Mouse (Mus musculus): Measurements from ENCODE around the gene Cnn3.

Cnn3 gene

DNA sequence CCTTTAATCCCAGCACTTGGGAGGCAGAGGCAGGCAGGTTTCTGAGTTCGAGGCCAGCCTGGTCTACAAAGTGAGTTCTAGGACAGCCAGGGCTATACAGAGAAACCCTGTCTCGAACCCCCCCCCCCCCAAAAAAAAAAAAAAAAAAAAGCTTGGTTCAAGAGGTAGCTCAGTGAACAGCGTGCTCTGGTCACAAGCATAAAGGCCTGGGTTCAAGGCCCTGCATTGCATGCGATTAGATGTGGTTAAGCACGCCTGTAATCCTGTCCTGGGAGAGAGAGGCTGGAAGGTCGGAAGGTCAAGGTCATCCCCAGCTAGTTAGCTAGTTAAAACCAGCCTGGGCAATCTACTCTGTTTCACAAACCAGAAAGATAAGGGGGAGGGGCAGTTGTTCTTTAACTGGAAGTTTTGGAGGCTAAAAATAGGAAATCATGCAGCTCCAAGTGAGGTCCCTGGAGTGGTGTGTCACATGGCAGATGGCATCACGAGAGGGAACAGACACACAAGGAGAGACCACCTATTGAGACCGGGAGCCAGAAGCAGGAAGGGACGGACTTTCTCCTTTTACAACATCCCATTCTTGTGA is 7.4 kb upstream of the Cnn3 start:
- DNase-seq = no peak

DNA sequence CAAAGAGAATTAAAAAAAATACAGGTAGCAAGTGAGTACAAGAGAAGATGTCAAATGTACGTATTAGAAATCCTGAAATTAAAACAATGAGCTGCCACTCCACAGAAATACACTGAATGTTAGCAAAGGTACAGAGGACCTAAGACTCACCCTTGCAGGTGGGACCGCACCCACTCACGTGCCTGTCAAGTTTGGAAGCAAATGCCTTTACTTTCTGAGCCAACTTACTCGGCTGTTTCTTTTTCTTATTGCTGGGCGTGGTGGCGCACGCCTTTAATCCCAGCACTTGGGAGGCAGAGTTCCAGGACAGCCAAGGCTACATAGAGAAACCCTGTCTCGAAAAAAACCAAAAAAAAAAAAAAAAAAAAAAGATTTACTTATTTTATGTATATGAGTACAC is 3.9 kb upstream of the Cnn3 start:
- DNase-seq = no peak

GRCm38 (mm10) chr3:121426621-121427519 is 573 bp downstream of the Cnn3 start:
- DNase-seq = peak; percentile 75

DNA sequence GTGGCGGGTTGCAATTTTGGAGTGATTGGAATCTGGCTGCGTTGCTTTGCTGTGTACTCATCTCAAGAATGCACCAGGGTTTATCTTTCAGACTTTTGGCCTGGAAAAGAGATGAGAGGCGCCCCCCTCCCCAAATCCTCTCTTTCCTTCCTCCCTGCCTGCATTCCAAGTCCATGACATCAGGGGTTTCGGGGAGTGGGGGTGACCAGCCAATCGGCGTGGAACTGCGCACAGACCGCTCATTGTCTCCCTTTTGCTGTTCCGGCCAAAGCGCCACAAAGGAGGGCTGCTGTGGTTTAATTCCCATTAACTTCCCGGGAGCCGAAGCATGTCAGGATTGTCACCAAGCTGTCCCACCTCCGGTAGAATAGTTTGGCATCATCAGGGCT is 1.2 kb downstream of the Cnn3 start:
- peak; percentile 42 for DNase-seq

- no peak for DNase-seq
These were observed 1.9 kb downstream of the Cnn3 start for GRCm38 (mm10) chr3:121428230-121428629.

DNA sequence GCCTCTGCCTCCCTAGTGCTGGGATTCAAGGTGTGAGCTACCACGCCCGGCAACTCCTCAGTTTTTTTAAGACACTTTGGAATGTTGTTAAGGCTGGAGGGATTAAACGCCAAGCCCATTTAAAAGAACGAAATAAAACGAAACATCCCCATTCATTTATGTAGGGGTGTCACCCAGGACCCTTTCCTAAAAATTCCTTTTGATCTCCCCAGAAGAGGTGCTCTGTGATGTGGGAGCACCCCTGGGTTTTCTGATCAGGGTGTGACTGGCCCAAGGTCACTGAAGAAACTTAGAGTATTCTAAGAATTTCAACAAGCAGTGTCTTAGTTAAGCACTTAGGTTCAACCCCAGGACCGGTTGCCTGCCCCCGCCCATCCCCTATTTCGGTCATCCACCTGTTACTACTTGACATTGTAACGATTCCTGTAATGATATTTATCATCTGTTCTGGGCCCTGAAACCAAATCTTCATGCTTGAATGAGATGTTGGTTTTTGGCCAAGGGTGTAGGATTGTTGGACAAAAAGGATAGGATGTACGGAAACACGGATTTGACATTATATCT is 2.5 kb downstream of the Cnn3 start:
- DNase-seq = no peak

- DNase-seq = no peak
These were observed 3.2 kb downstream of the Cnn3 start for GRCm38 (mm10) chr3:121429469-121429868.

GRCm38 (mm10) chr3:121430289-121430936 is 4.1 kb downstream of the Cnn3 start:
- no peak for DNase-seq

DNA sequence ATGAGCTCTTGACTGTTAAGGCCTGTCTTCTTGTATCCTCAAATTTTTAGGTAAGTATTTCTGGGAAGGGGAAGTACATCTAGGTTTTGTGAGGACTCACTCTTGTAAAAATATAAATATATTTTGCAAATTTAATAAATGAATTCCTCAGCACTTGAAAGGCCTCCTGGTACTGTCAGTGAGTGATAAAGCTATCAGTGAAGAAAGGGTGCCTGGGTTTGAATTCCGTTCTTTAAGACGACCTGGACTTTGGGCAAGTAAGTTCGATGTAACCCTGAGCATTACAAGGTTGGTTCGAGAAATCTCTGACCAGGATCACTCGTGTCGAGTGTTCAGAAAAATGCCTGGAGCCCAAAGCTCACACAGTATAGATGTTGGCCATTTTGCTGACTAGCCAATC is 7.1 kb downstream of the Cnn3 start:
- no peak for DNase-seq

GRCm38 (mm10) chr3:121433968-121434533 is 7.8 kb downstream of the Cnn3 start:
- DNase-seq = no peak

DNA sequence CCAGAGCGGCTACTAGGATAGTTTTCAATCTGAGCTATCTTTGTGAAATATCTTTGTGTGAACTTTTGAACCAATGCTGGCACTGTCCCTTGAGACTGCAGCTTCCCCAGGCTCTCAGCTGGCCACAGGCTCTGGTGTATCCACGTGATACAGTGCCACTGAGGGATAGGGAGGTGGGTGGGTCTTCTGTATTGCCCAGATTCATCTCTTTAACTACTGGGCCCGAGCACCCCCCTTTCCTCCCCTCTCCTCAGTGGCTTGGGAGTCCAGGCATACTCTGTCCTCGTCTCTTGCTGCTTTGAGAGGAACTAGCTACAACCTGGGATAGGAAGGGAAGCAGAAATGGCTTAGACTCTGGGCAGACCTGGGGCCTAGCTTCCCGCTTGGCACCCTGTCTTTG is 9.0 kb downstream of the Cnn3 start:
- DNase-seq = no peak

DNA sequence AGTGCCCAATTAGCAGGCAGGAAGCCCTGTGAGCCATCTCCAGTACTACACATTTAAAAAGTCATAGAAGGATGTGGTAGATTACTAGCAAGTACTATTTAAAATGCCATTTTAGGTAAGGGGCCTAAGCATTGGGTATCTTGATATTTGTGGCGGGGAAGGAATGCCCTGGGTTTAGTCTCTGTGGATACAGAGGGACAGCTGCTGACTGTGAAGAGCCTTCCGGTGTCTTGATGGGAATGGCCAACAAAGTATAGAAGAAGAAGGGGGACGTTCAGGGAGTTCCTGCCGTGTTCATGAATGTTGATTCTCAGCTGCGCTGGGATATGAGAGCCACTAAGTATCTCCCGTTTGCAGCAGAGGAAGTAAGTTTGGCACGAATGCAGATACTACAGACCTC is 10.8 kb downstream of the Cnn3 start:
- no peak for DNase-seq

- no peak for DNase-seq
These were observed 11.7 kb downstream of the Cnn3 start for GRCm38 (mm10) chr3:121437996-121438395.

GRCm38 (mm10) chr3:121439623-121440161 is 13.4 kb downstream of the Cnn3 start:
- DNase-seq = no peak

DNA sequence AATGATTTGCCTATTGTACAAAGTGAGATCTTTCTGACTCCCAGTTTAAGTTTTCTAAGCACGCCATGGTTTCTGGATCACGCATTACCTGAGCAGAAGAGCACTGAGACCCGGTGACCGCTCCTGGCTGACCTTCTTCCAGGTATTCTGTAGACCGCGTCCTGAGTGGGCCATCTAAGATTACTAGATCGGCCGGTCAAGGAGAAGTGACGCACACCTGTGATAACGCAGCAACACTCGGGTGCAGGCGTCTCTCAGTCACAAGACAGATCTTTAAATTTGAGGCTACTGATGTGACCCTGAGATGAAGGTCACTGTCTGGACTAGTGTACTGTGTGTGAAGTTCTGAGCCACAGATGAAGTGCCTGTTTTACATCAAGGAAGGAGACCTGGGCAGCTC is 15.2 kb downstream of the Cnn3 start:
- DNase-seq = no peak

- no peak for DNase-seq
These were observed 16.0 kb downstream of the Cnn3 start for GRCm38 (mm10) chr3:121442288-121442687.

DNA sequence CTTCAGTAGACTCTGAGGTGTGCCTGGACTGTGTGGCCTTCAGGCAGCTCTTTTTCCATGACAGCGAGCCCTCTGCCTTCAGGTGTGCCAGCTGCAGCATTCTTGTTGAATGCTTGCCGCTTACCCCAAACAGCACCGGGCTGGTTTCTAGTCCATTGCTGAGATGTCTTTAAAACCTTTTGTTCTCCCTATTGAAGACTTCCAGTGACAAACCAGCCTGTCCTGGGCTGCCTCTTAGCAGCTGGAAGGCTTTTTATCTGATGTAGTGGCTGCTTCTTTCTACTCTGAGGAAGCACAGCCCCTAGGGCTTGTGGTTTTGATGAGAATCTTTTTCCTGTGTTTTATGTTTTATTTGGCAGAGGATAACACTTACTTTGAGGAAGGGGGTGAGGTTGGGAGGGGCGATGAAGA is 17.6 kb downstream of the Cnn3 start:
- no peak for DNase-seq

GRCm38 (mm10) chr3:121444414-121444813 is 18.1 kb downstream of the Cnn3 start:
- DNase-seq = no peak

GRCm38 (mm10) chr3:121446454-121446853 is 20.2 kb downstream of the Cnn3 start:
- no peak for DNase-seq

- DNase-seq = no peak
These were observed 21.8 kb downstream of the Cnn3 start for GRCm38 (mm10) chr3:121448029-121448468.

DNA sequence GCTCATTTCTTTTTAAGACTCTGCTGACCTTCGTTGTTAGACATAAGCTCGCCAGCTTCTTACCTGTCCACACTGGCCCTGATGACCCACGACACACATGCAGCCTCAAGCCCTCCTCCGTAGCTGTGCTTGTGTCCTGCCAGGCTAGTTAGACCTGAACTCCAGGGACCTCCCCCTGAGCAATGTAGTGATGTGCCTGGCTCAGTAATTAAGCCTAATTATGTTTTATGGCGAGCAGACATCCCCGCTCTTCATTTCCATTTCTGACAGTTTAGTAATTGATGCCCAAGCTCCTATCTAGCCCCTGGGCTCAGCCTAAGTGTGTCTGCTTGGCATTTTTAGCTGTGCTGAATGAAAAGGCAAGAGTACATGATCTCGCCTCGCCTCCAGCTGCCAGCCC is 22.3 kb downstream of the Cnn3 start:
- DNase-seq = no peak

DNA sequence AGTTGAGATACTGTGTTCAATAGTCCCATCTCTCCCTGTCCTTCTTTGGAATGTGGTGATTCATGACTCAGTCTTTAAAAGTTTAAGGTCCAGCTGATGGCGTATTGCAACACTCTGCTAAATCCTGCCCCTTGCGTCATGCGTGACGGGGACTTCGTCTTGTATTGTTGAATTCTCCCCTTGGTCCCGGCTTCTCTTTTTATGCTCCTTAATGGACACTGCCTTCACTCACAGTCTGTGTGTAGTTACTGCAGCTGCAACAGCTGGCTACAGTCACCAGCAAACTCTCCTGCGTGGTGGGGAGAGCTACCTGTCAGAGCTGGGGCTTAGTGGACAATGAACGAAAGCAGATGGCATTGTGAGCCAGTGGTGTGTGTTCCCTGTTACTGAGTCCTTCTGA is 23.2 kb downstream of the Cnn3 start:
- no peak for DNase-seq

DNA sequence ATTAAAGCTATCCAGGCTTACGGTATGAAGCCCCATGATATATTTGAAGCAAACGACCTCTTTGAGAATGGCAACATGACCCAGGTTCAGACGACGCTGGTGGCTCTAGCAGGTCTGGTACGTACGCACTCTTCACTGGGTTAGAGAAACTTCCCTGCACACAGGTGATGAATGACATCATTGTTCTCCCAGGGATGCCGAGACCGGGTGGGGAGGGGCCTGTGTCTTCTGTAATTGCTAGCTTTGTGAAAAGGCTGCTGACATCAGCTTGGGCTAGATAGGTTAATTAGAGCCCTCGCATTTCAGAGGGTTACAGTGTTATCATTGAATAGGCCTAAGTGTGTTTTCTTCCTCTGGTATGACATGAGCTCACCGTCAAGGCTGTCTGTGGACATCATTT is 25.1 kb downstream of the Cnn3 start:
- no peak for DNase-seq
